Mouse (Mus musculus): ENCODE results near the gene Gimap8. TPM values are rescaled to one million over a fixed set of nuclear protein-coding genes. Genes with fewer than 3 reads are reported as not detected.

The Gimap8 gene
- total and polyA plus RNA-seq, 3 experiments: not detected

DNA sequence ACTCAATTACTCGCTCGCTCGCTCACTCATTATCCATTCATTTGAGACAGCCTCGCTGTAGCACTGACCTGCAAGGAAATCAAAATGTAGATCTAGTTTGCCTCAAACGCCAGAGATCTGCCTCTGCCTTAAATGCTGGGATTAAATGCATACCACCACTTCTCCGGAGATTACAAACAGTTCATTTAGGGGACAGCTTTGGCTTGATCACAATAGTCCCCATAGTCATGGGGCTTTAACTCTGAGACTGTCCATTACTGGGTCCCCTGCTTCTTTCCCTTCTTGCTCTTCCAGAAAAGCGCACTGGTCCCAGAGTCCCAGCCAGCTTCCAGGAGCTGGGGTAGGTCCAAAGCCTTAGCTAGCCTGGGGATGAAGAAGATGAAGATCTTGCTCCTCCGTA is 20.6 kb upstream of the Gimap8 start, which contains the start of gene AI854703:
TSS of gene AI854703 (plus strand) at position 301 of the 400 bp plus-strand sequence.
- no peaks in the 10 kb centered on the region for H3K4me1 ChIP-seq (ENCODE audit: control insufficient read depth in 1 of 2, insufficient read depth in 2 of 2, low read length in 2 of 2)
- no peaks in the 10 kb centered on the region for H3K27me3 ChIP-seq (ENCODE audit: control insufficient read depth in 1 of 2, insufficient read depth in 2 of 2, low read length in 2 of 2)
- DNase-seq (ENCODE audit: low read depth, low spot score): no peak
- H3K79me2 ChIP-seq (ENCODE audit: control insufficient read depth, insufficient read depth, low read length, poor library complexity): no peaks in the 10 kb centered on the region
- H3K4me3 ChIP-seq (ENCODE audit: control insufficient read depth in 1 of 2, insufficient read depth in 1 of 2, low read depth in 2 of 2, low read length in 2 of 2): no peak within 1 kb of the TSS
- no peak within 1 kb of the TSS for H3K27ac ChIP-seq (ENCODE audit: control insufficient read depth, low read depth, low read length)
- no peaks in the 10 kb centered on the region for H3K36me3 ChIP-seq (ENCODE audit: control insufficient read depth in 1 of 2, insufficient read depth in 2 of 2, low read length in 2 of 2)
- H3K9me3 ChIP-seq (replicated peaks; ENCODE audit: insufficient read depth, low read length): no peaks in the 10 kb centered on the region
- H3K9ac ChIP-seq (ENCODE audit: control insufficient read depth, low read depth, low read length, poor library complexity, severe bottlenecking): no peak within 1 kb of the TSS
- TF ChIP-seq TBP (IDR thresholded peaks at IDR 0.05; ENCODE audit: low read depth, low read length) (no peak), BHLHE40 (IDR thresholded peaks at IDR 0.05; ENCODE audit: borderline replicate concordance, low read depth, low read length) (no peak), ZMIZ1 (IDR thresholded peaks at IDR 0.05; ENCODE audit: low read depth, low read length) (no peak), JUND (IDR thresholded peaks at IDR 0.05; ENCODE audit: low read depth, low read length) (no peak), SMC3 (IDR thresholded peaks at IDR 0.05; ENCODE audit: low read depth, low read length) (no peak), POLR2AphosphoS5 (IDR thresholded peaks at IDR 0.05; ENCODE audit: borderline replicate concordance, low read depth, low read length) (no peak), TCF12 (IDR thresholded peaks at IDR 0.05; ENCODE audit: low read depth, low read length) (no peak), KAT2A (conservative IDR thresholded peaks at IDR 0.05; ENCODE audit: low read depth, low read length) (no peak), USF1 (IDR thresholded peaks at IDR 0.05; ENCODE audit: low read depth, low read length) (no peak), SIN3A (IDR thresholded peaks at IDR 0.05; ENCODE audit: low read length) (no peak), USF2 (IDR thresholded peaks at IDR 0.05; ENCODE audit: borderline replicate concordance in 1 of 2, insufficient read depth in 1 of 2, low read depth in 1 of 2, low read length in 2 of 2) (no peak), MYB (IDR thresholded peaks at IDR 0.05; ENCODE audit: low read depth, low read length) (no peak), NRF1 (IDR thresholded peaks at IDR 0.05; ENCODE audit: insufficient read depth, low read depth, low read length, poor library complexity, severe bottlenecking) (no peak), ELF1 (IDR thresholded peaks at IDR 0.05; ENCODE audit: low read depth, low read length) (no peak), NELFE (IDR thresholded peaks at IDR 0.05; ENCODE audit: low read depth, low read length) (no peak), CHD2 (IDR thresholded peaks at IDR 0.05; ENCODE audit: low read length) (no peak), UBTF (IDR thresholded peaks at IDR 0.05; ENCODE audit: borderline replicate concordance, insufficient read depth, low read depth, low read length) (no peak), CTCF (IDR thresholded peaks at IDR 0.05 in 2 of 3, conservative IDR thresholded peaks at IDR 0.05 in 1 of 3; ENCODE audit: control insufficient read depth in 1 of 3, insufficient read depth in 1 of 3, low read depth in 2 of 3, low read length in 3 of 3, poor library complexity in 1 of 3, severe bottlenecking in 1 of 3) (no peak), MYC (IDR thresholded peaks at IDR 0.05; ENCODE audit: low read depth, low read length) (no peak)

DNA sequence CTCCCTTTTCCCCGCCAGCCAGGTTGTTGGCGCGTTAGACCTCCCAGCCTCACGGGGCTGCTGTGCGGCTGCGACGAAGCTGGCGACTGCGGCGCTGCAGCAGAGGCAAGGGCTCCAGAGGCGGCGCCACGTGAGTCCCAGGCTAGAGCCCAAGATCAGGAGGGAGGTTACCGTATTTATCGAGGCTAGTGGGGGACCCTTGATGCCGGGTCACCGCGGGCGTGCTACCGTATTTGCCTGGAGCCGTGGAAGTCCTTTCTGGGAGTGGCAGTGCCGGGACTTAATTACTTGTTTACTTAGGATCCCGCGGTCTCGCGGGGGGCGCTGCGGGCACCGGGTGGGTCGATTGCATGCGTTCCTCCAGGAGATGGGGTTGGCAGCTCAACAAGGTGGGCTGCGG is 20.1 kb upstream of the Gimap8 start:
- Histone ChIP-seq H3K79me2 (ENCODE audit: control insufficient read depth, insufficient read depth, low read length, poor library complexity) (no peaks in the 10 kb centered on the region), H3K9me3 (replicated peaks; ENCODE audit: insufficient read depth, low read length) (no peaks in the 10 kb centered on the region), H3K4me3 (ENCODE audit: control insufficient read depth in 1 of 2, insufficient read depth in 1 of 2, low read depth in 2 of 2, low read length in 2 of 2) (no peak overlapping the region), H3K4me1 (ENCODE audit: control insufficient read depth in 1 of 2, insufficient read depth in 2 of 2, low read length in 2 of 2) (no peaks in the 10 kb centered on the region), H3K27ac (ENCODE audit: control insufficient read depth, low read depth, low read length) (no peak overlapping the region), H3K36me3 (ENCODE audit: control insufficient read depth in 1 of 2, insufficient read depth in 2 of 2, low read length in 2 of 2) (no peaks in the 10 kb centered on the region), H3K9ac (ENCODE audit: control insufficient read depth, low read depth, low read length, poor library complexity, severe bottlenecking) (no peak overlapping the region), H3K27me3 (ENCODE audit: control insufficient read depth in 1 of 2, insufficient read depth in 2 of 2, low read length in 2 of 2) (no peaks in the 10 kb centered on the region)
- no peak for DNase-seq (ENCODE audit: low read depth, low spot score)
- TF ChIP-seq ZNF384 (IDR thresholded peaks at IDR 0.05; ENCODE audit: low read depth, low read length) (no peak), RAD21 (IDR thresholded peaks at IDR 0.05; ENCODE audit: low read depth, low read length) (no peak), BHLHE40 (IDR thresholded peaks at IDR 0.05; ENCODE audit: borderline replicate concordance, low read depth, low read length) (no peak), CHD2 (IDR thresholded peaks at IDR 0.05; ENCODE audit: low read length) (no peak), ETS1 (IDR thresholded peaks at IDR 0.05; ENCODE audit: low read depth, low read length) (no peak)
